ENCODE assay signal across 9 mouse cellular contexts in genomic region chr15:97992027-97992711, GRCm38 (mm10). TPM values are rescaled to one million over a fixed set of nuclear protein-coding genes. Genes with fewer than 3 reads are reported as not detected.
DNase-seq lines count a peak whose midpoint lies in the region; ATAC-seq and TF ChIP-seq lines count a peak whose summit lies in the region.
"Had no signal": no experiment of that assay in that cellular context is flagged by ENCODE, and none has a peak within 500 bp of the region (broad histone marks: within the 10 kb centered on the region; RNA-seq: fewer than 3 reads in every experiment).

No protein-coding gene starts in this region.

- TF ChIP-seq EP300 in heart, postnatal 0 days (IDR thresholded peaks at IDR 0.05; ENCODE audit: low read depth): no peak

- no peak overlapping the region for H3K4me2 ChIP-seq in heart, postnatal 0 days (ENCODE audit: low read depth, low read length)
- H3K4me2 ChIP-seq in hindbrain, embryonic 13.5 days: peak overlapping the region; percentile 57
- peak overlapping the region; percentile 53 for H3K4me2 ChIP-seq in midbrain, embryonic 13.5 days (replicated peaks)

- TF ChIP-seq CTCF in heart, postnatal 0 days (IDR thresholded peaks at IDR 0.05; ENCODE audit: low read depth): peak; percentile 26; the same call in 1 of the 2 replicates

- 64% methylated on average over 13 of the region's 13 CpGs for WGBS in heart, postnatal 0 days
- WGBS in hindbrain, embryonic 13.5 days: 27% methylated on average over 13 of the region's 13 CpGs
- 30% methylated on average over 13 of the region's 13 CpGs for WGBS in midbrain, embryonic 13.5 days

- no peak overlapping the region for H3K9ac ChIP-seq in heart, postnatal 0 days (replicated peaks; ENCODE audit: low read depth, low read length)
- H3K9ac ChIP-seq in hindbrain, embryonic 13.5 days: peak overlapping the region; percentile 63; the same call in 1 of the 2 replicates
- H3K9ac ChIP-seq in midbrain, embryonic 13.5 days (replicated peaks): peak overlapping the region; percentile 48

- ATAC-seq in heart, postnatal 0 days (ENCODE audit: insufficient read depth, low read depth): peak; percentile 25; the same call in 1 of the 2 replicates
- ATAC-seq in hindbrain, embryonic 13.5 days (ENCODE audit: low FRiP score): peak; percentile 6
- ATAC-seq in midbrain, embryonic 13.5 days: peak; percentile 32

- H3K27ac ChIP-seq in heart, postnatal 0 days (ENCODE audit: low read depth): no peak overlapping the region
- H3K27ac ChIP-seq in hindbrain, embryonic 13.5 days: peak overlapping the region; percentile 91
- peak overlapping the region; percentile 93 for H3K27ac ChIP-seq in midbrain, embryonic 13.5 days

- H3K36me3 ChIP-seq in heart, postnatal 0 days (replicated peaks; ENCODE audit: control insufficient read depth, insufficient read depth, low read length): no peaks in the 10 kb centered on the region
- peaks cover 9% of the 10 kb centered on the region for H3K36me3 ChIP-seq in hindbrain, embryonic 13.5 days
- H3K36me3 ChIP-seq in midbrain, embryonic 13.5 days: peaks cover 36% of the 10 kb centered on the region

- DNase-seq in heart, postnatal 0 days (ENCODE audit: low spot score): no peak
- DNase-seq in heart, postnatal 10 days: no peak
- DNase-seq in R1 (ENCODE audit: low read depth, low spot score): peak; percentile 59
- DNase-seq in right cerebral cortex, postnatal 36 days (ENCODE audit: low spot score in 2 of 2): no peak
- no peak for DNase-seq in right cerebral cortex, postnatal 14 days
- DNase-seq in adrenal gland, adult 8-10 months: no peak

- intact Hi-C loops in heart, postnatal 10 days (cut with DNase I): no loop called here

- no peaks in the 10 kb centered on the region for H3K27me3 ChIP-seq in heart, postnatal 0 days (ENCODE audit: control insufficient read depth, insufficient read depth, low read length)
- no peaks in the 10 kb centered on the region for H3K27me3 ChIP-seq in hindbrain, embryonic 13.5 days
- H3K27me3 ChIP-seq in midbrain, embryonic 13.5 days: no peaks in the 10 kb centered on the region

- H3K4me1 ChIP-seq in heart, postnatal 0 days (ENCODE audit: control insufficient read depth, insufficient read depth): no peaks in the 10 kb centered on the region
- H3K4me1 ChIP-seq in hindbrain, embryonic 13.5 days (replicated peaks): peaks cover 67% of the 10 kb centered on the region
- H3K4me1 ChIP-seq in midbrain, embryonic 13.5 days (replicated peaks): peaks cover 60% of the 10 kb centered on the region

- H3K4me3 ChIP-seq in heart, postnatal 0 days (ENCODE audit: low read depth, low read length): no peak overlapping the region
- peak overlapping the region; percentile 33 for H3K4me3 ChIP-seq in hindbrain, embryonic 13.5 days
- peak overlapping the region; percentile 24; the same call in 1 of the 2 replicates for H3K4me3 ChIP-seq in midbrain, embryonic 13.5 days (replicated peaks)

- H3K9me3 ChIP-seq in heart, postnatal 0 days (replicated peaks; ENCODE audit: control insufficient read depth, low read length): no peaks in the 10 kb centered on the region
- no peaks in the 10 kb centered on the region for H3K9me3 ChIP-seq in hindbrain, embryonic 13.5 days
- H3K9me3 ChIP-seq in midbrain, embryonic 13.5 days: no peaks in the 10 kb centered on the region

RNA-seq across cellular contexts. Expression of gene Col2a1, which starts 12.3 kb away (rescaled TPM):
- 0.38 and 0.66 TPM in 2 replicates for total RNA-seq in heart, postnatal 0 days (2014; rRNA removed; ENCODE audit: low replicate concordance)
- polyA plus RNA-seq in heart, postnatal 0 days (2015; fragmentation: Nextera tagmentation; extraction: Ambion mirVana): 0.18 and 0.22 TPM in 2 replicates
- under 1 TPM; 0.62 to 0.84 TPM for total RNA-seq in heart, postnatal 10 days (2021)
- 53.5 and 69.4 TPM in 2 replicates for polyA plus RNA-seq in hindbrain, embryonic 13.5 days (2015; fragmentation: Nextera tagmentation; extraction: Ambion mirVana)
- 39.1 and 57.5 TPM in 2 replicates for polyA plus RNA-seq in midbrain, embryonic 13.5 days (2015; fragmentation: Nextera tagmentation; extraction: Ambion mirVana)
- under 1 TPM in 1 of 4 experiments, not detected in 3; 0.28 TPM for total RNA-seq in adrenal gland, adult 8-10 months (2022)
- total RNA-seq: neutrophil, adult 5-6 weeks had no signal

RNA-seq across cellular contexts. Expression of gene Tmem106c, which starts 28.2 kb away (rescaled TPM):
- 20.3 and 94.1 TPM in 2 replicates for total RNA-seq in heart, postnatal 0 days (2014; rRNA removed; ENCODE audit: low replicate concordance)
- polyA plus RNA-seq in heart, postnatal 0 days (2015; fragmentation: Nextera tagmentation; extraction: Ambion mirVana): 33.1 and 34.3 TPM in 2 replicates
- total RNA-seq in heart, postnatal 10 days (2021): 10 to 100 TPM; 16.6 to 20.9 TPM
- 53.6 and 58.3 TPM in 2 replicates for polyA plus RNA-seq in hindbrain, embryonic 13.5 days (2015; fragmentation: Nextera tagmentation; extraction: Ambion mirVana)
- 59.3 and 59.8 TPM in 2 replicates for polyA plus RNA-seq in midbrain, embryonic 13.5 days (2015; fragmentation: Nextera tagmentation; extraction: Ambion mirVana)
- total RNA-seq in adrenal gland, adult 8-10 months (2022): 10 to 100 TPM; 69.3 to 87.1 (median 77.0) TPM
